Comparison of ENCODE assay signal across 32 mouse cellular contexts in genomic region chr6:116912161-116912560, GRCm38 (mm10).
"Had no signal": no experiment of that assay in that cellular context is flagged by ENCODE, and none has a peak within 500 bp of the region (broad histone marks: within the 10 kb centered on the region; RNA-seq: fewer than 3 reads in every experiment).

No protein-coding gene starts in this region.

- H3K9me3 ChIP-seq: limb, embryonic 10.5 days; limb, embryonic 12.5 days; limb, embryonic 13.5 days; limb, embryonic 15.5 days; liver, embryonic 12.5 days; liver, embryonic 13.5 days; liver, embryonic 15.5 days; lung, embryonic 15.5 days; megakaryocyte, embryonic 14.5 days; midbrain, embryonic 10.5 days; midbrain, embryonic 12.5 days; midbrain, embryonic 13.5 days; midbrain, embryonic 15.5 days; neural tube, embryonic 12.5 days had no signal

- H3K27me3 ChIP-seq: limb, embryonic 12.5 days; limb, embryonic 13.5 days; limb, embryonic 15.5 days; liver, embryonic 12.5 days; liver, embryonic 13.5 days; liver, embryonic 15.5 days; lung, embryonic 15.5 days; megakaryocyte, embryonic 14.5 days; midbrain, embryonic 12.5 days; midbrain, embryonic 13.5 days; midbrain, embryonic 15.5 days; neural tube, embryonic 12.5 days had no signal

- H3K36me3 ChIP-seq: limb, embryonic 10.5 days; limb, embryonic 12.5 days; limb, embryonic 13.5 days; limb, embryonic 15.5 days; liver, embryonic 12.5 days; liver, embryonic 13.5 days; liver, embryonic 15.5 days; lung, embryonic 15.5 days; midbrain, embryonic 10.5 days; midbrain, embryonic 12.5 days; midbrain, embryonic 13.5 days; midbrain, embryonic 15.5 days; neural tube, embryonic 12.5 days had no signal

- H3K9ac ChIP-seq: limb, embryonic 12.5 days; limb, embryonic 13.5 days; limb, embryonic 15.5 days; liver, embryonic 12.5 days; liver, embryonic 13.5 days; liver, embryonic 14.5 days; liver, embryonic 15.5 days; liver, postnatal 0 days; lung, embryonic 14.5 days; lung, embryonic 15.5 days; midbrain, embryonic 12.5 days; midbrain, embryonic 13.5 days; midbrain, embryonic 15.5 days; neural tube, embryonic 12.5 days had no signal

- H3K4me3 ChIP-seq: limb, embryonic 10.5 days; limb, embryonic 12.5 days; limb, embryonic 13.5 days; limb, embryonic 15.5 days; liver, embryonic 12.5 days; liver, embryonic 13.5 days; liver, embryonic 15.5 days; lung, embryonic 15.5 days; megakaryocyte, embryonic 14.5 days; midbrain, embryonic 10.5 days; midbrain, embryonic 12.5 days; midbrain, embryonic 13.5 days; midbrain, embryonic 15.5 days; myocyte; neural tube, embryonic 12.5 days had no signal

- H3K4me1 ChIP-seq: limb, embryonic 10.5 days; limb, embryonic 12.5 days; limb, embryonic 13.5 days; limb, embryonic 15.5 days; liver, embryonic 12.5 days; liver, embryonic 13.5 days; liver, embryonic 15.5 days; lung, embryonic 15.5 days; megakaryocyte, embryonic 14.5 days; midbrain, embryonic 10.5 days; midbrain, embryonic 12.5 days; midbrain, embryonic 13.5 days; midbrain, embryonic 15.5 days; neural tube, embryonic 12.5 days had no signal

- H3K27ac ChIP-seq: limb, embryonic 10.5 days; limb, embryonic 12.5 days; limb, embryonic 13.5 days; limb, embryonic 15.5 days; liver, embryonic 12.5 days; liver, embryonic 13.5 days; liver, embryonic 14.5 days; liver, embryonic 15.5 days; lung, embryonic 15.5 days; macrophage; midbrain, embryonic 10.5 days; midbrain, embryonic 12.5 days; midbrain, embryonic 13.5 days; midbrain, embryonic 15.5 days; neural tube, embryonic 12.5 days had no signal

- ATAC-seq: liver, embryonic 12.5 days; liver, postnatal 0 days; lung, postnatal 0 days; midbrain, embryonic 13.5 days; midbrain, embryonic 15.5 days; midbrain, embryonic 16.5 days had no signal

- DNase-seq: left cerebral cortex, postnatal 4 days; liver; liver, embryonic 13.5 days; liver, postnatal 0 days; lung, adult 18-20 months; lung, adult 2 months; lung, embryonic 14.5 days; lung, postnatal 10 days; lung, postnatal 14 days; lung, postnatal 36 days; lung, postnatal 4 days; midbrain, embryonic 14.5 days had no signal

- H3K4me2 ChIP-seq: limb, embryonic 12.5 days; limb, embryonic 13.5 days; limb, embryonic 15.5 days; liver, embryonic 11.5 days; liver, embryonic 12.5 days; liver, embryonic 13.5 days; liver, embryonic 15.5 days; lung, embryonic 14.5 days; lung, embryonic 15.5 days; midbrain, embryonic 11.5 days; midbrain, embryonic 12.5 days; midbrain, embryonic 13.5 days; midbrain, embryonic 15.5 days; neural tube, embryonic 12.5 days had no signal
